Mouse (Mus musculus) C2C12 (cell line): Measurements from ENCODE around the gene Rpl10a.

Source experiments
- CEBPB ChIP-seq: IDR thresholded peaks from one replicate; pipeline ENCODE4 v1.6.1; 2011; ENCODE audit warnings: low read depth, mild to moderate bottlenecking, control low read depth, moderate library complexity
- CTCF ChIP-seq: IDR thresholded peaks from one replicate; pipeline ENCODE4 v1.5.1; 2011; ENCODE audit not compliant: control insufficient read depth, insufficient read depth, insufficient read length
- MAX ChIP-seq: IDR thresholded peaks from one replicate; pipeline ENCODE4 v1.6.1; 2011; ENCODE audit warnings: mild to moderate bottlenecking, control low read depth
- MYOG ChIP-seq: IDR thresholded peaks from one replicate; pipeline ENCODE4 v1.6.1; 2011; ENCODE audit not compliant: control insufficient read depth, insufficient read length; ENCODE audit errors: extremely low read depth
- USF1 ChIP-seq: IDR thresholded peaks from one replicate; pipeline ENCODE4 v1.6.1; 2011; ENCODE audit warnings: low read depth, mild to moderate bottlenecking, control low read depth, moderate library complexity

- no peak for TF ChIP-seq CTCF
- TF ChIP-seq USF1 = no peak
- TF ChIP-seq CEBPB = no peak
- no peak for TF ChIP-seq MAX
- TF ChIP-seq MYOG = no peak
Measured at GRCm38 (mm10) chr17:28317091-28317490, 11.2 kb upstream of the Rpl10a start.
